Mouse (Mus musculus) urinary bladder, postnatal 10 days (tissue): Measurements from ENCODE around the gene Rbsn.

ENCODE experiments used
- DNase-seq: peaks from one replicate; pipeline ENCODE4 v3.0.0; 2022; ENCODE audit warnings: low spot score

Rbsn gene

DNA sequence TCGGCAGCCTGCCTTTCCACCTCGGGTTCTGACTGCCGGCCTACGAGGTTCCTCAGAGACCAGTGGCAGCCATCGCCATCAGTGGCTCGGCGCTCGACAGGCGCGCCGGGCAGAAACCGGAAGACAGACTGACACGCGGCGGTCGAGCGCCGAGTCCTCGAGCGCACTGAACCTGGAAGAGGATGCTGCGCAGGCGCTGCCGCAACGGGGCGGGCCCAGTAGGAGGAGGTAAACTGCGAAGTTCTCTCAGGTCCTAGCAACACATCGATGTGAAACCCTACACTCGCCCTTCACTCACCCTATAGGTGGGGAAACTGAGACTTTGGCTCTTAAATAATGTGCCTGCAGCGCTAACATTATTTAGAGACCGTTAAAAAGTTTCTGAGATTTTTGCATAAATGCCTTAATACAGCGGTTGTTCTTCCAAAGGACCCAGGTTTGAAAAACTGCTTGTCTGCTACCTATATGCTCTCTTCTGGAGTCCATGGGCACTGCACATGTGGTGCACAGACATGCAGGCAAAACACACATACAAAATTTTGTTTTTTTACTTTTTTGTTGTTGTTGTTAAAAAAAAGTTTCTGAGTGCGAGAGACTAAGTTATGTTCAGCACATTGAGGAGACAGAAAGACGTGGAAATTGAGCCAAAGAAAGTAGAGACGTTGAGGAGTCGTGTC lies at the start of gene Rbsn:
Gene Rbsn, minus strand, starts transcription at position 153 of the 677 bp plus-strand sequence.
- DNase-seq: peak; percentile 64

DNA sequence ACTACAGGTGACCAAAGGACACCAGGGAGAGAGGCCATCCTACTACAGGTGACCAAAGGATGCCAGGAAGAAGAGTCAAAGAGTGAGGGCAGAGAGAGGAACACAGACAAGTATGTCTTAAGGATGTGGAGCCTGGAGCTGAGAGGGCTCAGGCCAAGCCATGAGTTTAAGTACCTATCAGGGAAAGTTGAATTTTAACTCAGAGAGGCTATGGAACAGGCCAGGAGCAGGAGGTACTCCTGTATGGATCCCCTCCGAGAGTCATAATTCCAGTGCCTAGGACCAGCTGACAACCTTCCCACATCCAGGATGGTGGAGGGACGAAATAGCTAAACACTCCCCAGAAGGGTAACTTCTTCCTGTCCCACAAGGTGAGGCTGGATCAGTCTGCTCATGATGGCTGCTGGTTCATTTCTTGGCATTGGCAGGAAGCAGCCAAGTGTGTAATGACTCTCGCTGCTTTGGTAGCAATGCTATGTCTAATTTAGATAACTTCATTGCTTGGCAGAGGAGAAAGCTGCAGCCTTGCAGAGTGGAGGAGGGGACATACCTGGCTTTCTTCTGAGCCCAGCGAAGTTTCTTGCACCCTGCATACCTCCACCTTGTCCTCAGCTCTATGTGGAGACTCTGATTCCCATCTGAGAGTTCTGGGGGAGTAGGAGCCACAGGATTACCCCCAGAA lies 46.6 kb upstream of the Rbsn start:
- DNase-seq: no peak

DNA sequence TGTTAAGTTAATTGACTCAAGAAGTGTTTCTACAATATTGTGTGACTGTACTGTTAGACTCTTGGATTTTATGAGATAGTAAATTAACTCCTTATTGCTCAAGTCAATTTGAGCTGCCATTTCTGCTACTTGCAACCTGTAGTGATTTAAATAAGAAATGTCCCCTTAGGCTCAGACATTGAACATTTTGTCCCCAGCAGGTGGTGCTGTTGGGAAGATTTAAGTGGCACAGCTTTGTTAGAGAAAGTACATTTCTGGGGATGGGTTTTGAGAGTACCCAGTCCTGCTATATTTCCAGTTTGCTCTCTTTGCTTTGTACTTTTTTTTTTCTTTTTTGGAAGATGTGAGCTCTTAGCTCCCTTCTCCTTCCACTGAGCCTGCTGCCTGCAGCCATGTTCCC lies 40.6 kb upstream of the Rbsn start:
- no peak for DNase-seq

DNA sequence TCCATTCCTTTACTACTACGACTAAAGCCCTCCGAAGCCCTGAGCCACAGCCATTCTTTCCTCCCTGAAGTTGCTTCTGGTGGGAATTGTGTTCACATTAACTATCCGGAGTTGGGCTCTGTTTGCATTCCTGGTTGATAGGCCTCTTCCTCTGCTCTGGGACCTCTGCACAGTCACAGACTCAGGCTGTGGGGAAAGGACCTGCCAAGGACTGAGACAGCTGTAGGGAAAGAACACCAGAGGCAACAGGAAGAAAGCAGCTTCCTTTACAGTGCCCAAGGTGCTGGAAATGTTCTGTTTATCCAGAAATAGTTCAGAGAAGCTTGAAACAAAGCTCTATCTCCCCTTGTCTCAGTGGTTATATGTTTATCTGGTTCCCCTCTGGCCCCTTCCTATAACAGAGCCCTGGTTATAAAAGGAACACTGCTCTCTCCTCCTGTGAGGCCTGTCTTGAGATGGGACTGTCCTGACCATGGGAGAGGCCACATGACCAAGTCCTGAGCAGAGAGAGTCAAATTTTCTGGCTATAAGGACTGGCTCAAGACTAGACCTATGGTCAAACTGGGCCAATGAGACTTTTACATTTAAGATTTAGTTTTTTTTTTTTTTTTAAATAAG lies 38.6 kb upstream of the Rbsn start:
- no peak for DNase-seq

DNA sequence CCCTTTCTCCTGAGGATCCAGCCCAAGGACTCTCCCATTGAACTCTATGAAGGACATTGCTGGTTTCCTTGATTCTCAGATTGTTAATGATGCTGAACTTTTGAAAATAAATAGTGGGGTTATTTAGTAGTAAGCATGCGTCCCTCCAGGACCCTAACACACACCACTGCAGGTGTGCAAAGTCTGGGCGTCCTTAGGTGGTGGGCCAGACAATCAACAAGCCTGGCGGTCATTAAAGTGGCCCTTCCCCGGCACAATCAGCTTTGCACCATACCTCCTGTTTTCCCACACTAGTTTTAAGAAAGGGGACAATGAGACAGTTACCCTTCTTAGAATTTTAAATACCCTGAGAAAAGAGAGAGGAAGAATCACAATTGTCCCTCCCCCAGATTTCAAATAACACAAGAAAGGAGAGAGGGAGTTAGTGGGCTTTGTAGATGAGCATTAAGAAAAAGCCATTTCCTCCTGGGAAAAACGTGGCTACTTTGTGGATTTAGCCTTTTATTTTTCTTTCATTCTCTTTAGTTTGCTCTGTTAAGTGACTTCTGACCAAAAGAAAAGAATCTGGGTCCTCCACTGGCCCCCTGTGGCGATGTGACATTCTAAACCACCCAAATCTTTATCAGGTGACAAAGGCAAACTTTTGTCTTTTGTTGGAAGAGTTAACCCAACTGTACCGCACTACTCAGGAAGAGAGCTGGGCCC lies 32.6 kb upstream of the Rbsn start:
- no peak for DNase-seq

DNA sequence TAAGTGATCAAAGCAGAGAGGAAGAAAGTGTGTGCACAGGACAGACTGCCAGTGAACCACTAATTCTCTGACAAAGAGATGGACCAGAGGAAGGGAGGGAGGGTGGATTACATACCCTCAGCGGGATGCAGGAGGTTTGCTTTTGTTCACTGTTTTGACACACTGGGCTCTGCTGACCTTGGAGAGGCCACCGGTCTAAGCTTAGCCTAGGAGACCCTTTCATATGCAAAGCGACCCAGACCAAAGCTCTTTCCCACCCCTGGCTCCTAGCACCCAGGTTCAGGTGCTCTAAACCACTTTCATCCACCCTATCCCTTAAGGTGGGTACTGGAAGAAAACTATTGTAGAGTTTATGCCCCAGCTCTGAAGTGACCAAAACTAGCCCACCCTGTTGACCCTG lies 31.6 kb upstream of the Rbsn start:
- DNase-seq: no peak

DNA sequence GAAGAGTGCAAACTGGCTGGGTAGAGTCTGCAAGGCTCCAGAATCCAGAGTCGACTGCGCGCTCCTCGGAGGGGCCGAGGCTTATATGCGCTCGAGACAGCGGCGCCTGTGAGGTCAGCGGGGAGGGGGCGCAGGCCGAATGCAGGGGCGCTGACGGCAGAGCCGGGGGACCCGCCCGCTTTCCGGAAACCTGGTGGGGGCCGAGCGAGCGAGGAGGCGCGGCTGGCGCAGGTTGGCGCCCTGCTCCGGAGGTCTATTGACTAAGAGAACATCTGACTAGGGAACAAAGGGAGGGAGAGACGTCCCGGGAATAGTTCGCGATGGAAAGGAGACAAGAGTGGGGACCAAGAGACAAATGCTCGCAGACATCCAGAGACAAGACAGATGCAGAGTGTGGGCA lies 29.9 kb upstream of the Rbsn start, which contains the start of gene Trh:
Gene Trh, minus strand, starts transcription at position 60 of the 400 bp plus-strand sequence.
- DNase-seq: no peak

DNA sequence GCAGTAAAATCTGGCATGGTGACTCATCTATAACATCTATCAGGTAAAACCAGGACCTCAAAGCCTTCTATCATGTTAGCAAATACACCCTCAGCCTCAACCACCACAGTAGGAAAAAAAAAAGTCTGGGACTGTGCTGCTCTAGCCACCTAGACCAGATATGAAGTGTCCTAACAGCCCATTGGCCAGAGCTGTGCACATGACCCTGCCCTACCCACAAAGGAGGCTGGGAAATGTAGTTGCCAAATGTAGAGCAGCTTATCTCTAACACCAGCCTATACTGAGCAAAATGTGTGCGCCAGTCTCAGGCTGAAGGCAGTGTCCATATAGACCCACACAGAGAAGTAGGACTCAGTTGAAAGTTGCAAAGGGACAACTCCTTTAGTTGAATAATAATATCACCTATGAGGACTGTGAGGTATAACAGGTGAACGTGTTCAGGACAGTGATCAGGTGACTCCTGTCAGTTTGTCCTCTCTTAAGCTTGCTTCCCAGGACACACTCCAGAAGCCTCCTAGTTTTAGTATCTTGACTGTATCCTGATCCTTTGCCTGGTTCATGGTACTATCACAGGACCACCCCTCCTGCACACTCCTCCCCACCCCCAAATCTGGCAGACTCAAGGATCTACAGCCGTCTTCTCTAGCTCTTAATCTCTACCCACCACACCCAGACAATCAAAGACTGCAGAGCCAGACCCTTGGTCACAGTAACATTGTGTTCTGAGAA lies 26.6 kb upstream of the Rbsn start:
- no peak for DNase-seq

DNA sequence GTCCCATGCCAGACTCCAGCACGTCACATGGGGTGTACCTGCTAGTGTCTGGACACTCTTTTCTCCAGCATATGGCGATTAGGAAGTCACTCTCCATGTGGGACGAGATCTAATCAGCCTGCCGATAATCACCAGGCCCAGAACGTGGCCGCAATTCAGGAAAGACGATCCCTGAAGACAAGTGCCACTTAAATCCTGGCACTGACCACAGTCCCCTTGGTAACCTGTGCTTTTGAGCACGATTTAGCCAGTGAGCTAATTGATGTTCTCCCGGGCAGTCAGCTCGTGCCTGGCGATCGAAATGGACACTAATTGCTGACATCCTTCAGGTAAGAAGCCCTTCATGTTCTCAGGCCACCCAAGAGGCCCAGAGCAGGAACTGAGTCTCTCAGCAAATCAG lies 20.3 kb upstream of the Rbsn start:
- no peak for DNase-seq

DNA sequence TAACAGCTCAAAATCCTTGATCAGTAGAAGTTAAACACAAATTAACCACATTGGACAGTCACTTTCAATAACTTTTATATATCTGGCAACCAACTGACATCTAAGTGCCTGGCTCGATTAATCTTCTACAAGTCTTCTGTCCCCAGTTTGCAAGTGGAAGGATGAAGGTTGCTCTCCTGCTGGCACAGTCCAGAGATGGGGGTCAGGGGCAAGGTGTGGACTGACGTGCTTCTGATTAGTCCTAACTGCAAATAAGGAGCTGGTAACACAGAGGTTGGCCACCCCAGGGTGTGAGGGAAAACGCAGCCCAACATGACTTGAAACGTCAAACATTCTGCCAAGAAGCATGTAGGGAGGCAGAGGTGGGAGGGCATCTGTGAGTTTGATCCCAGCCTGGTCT lies 17.0 kb upstream of the Rbsn start:
- DNase-seq: no peak

DNA sequence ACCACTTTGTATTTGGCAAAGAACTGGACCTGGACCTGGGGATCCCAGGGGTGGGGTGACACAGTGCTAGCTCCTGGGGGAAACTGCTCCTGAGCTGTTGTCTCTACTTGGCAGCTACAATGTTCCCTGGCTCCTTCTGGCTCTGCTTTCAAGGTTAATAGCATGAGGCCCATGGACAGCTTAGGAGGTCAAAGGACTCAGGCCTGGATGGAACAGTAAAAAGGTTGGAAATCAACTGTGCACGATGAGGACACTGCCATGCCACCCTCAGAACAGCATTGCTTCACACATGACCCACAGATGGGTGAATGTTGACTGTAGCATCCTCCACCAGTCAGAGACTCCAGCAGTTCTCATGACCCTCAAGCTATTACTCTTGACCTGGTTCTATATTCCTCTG lies 16.6 kb upstream of the Rbsn start:
- no peak for DNase-seq

DNA sequence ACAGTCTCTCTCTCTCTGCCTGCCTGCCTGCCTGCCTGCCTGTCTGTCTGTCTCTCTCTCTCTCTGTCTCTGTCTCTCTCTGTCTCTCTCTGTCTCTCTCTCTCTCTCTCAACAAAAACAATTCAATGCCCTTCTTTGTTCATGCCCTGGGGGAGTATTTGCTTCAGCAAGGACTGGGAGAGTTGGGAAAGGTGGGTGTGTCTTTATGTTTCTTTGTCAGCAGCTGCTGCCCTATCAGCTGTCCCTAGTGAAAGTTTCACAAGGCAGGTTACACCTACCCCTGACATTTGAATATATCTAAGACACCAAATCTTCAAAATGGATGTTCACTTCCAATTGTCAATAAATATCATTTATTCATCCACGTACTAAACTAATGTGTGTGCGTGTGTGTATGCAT lies 14.9 kb upstream of the Rbsn start:
- DNase-seq: no peak

DNA sequence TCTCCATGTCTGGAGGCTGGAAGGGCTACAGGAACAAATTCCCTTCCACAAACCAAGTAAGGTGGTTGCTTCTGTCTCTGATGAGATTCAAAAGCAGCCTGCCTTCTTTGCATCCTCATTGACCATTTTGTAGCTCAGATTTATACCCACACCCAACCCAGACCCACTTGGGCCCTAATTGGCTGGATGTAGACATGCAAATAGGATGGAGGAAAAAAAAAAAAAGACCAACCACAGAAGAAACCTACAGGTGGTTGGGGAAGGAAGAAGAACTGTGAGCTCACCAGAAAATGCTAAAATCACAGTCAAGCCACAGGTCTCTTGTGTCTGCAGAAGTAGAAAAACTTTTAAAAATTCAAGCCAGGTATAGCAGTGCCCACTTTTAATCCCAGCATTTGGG lies 14.4 kb upstream of the Rbsn start:
- DNase-seq: no peak

DNA sequence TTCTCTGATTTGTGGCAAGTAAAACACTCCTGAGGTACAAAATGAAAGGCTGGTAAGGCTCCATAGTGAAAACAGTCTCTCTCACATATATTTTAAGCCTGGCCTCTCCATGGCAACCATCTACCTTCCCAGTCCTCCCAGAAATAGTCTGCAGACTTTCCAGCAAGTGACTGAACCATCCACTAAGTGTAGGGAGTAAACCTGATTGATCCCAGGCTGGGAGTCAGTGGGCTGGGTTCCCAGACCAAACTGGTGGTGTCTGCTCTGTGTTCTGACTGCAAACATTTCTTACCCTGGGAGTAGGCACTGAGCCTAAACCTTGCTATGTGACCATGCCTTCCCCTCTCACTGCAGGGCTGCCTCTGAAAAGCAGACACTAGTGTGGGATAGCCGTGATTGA lies 10.3 kb upstream of the Rbsn start:
- no peak for DNase-seq

DNA sequence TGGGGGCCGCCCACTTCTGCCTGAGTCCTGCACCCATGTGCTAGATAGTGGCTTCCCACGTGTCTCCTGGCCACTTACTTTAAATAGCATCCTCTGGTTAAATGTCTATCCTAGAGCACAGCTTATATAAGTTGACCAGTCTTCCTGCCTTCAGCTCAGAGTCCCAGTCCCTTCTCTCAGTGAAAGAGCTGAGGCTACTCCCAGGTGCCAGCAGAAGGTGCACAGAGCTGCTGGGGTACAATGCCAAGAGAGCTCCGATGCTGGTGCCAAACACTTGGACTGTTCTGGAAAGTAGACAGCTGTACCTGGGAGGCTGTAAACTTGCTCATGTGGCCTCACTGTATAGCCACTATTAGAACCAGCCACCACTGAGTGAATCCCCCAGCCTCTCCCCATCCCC lies 7.3 kb upstream of the Rbsn start:
- no peak for DNase-seq

DNA sequence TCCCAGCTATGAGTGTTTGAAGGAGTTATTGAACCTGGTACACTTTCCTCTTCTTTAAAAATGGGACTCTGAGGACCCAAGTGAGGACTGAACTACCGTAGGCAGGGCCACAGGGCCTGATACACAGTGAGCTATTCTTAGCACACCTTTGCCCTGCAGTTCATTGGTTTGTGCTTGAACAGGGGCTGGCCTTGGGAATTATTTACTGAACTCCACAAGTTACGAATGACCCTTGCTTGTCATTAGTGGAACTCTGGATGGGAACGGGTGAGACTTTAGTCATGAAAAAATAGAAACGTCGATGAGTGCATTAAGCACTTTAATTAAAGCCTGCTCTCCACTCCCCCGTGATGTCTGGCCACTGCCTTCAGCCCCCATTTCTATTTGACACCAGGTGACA lies 6.9 kb upstream of the Rbsn start:
- no peak for DNase-seq

DNA sequence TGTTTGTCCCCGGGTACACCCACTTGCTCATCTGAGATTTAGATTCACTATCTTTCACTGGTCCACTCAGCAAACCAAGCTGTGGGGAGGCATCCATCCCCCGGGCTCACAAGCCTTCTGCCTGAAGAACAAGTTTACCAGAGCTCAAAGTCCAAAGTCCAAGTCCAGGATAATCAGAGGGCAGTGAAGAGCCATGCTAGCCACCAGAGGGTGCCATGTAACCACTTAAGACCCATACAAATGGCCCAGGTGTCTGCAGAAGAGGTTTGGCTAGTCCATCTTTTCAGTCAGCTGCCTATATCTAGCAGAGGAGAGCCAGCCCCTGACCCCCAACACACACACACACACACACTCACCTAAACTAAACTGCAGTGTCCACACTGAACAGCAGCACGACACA lies 4.7 kb upstream of the Rbsn start:
- DNase-seq: no peak

DNA sequence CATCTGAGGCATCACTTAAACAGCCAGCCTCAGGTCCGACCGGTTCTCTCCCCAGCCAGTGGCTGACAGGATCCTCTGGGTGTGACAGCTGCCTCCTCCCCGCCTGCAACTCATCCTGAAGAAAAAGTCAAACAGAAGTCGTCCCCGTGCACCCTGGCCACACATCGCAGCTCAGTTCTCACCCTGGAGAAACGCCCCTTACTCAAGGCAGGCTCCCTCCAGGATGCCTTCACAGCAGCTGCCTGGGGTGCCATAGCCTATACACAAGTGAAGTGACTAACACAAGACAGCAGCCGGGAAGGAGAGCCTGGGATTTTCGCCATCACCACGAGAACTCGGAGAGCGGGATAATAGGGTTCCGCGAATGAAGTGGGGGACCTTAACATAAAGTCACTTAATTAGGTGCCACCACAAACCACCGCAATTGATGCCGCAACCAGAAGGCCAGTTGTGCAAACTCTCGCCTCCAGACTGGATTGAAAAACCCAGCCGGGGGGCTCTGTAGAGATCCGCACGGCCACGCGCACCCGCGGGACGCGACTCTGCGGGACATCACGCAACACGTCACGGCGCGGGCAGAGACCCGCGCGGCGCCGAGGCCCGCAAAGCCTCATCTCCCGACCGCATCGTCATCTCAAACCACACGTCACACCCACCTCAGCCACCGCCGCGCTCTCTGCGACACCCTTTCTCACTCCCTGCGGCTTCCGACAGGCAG lies 511 bp downstream of the Rbsn start:
- no peak for DNase-seq

DNA sequence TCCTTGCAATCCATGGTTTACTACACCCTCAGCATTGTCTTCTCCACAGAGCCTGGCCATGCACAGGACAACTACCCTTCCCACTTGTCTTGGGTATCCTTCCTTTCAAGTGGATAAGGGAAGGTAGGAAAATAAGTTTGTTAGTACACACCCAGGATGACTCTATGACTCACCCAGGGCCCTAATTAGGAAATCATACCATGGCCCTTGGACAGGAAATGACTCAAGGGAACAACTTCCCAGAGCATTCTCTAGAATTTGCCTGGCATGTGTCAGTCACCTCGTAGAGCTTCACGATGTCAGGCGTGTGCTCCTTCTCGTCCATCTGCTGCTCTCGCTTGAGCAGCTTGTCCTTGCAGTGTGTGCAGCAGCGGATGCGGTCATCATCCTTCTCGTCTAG lies 15.3 kb downstream of the Rbsn start:
- no peak for DNase-seq

DNA sequence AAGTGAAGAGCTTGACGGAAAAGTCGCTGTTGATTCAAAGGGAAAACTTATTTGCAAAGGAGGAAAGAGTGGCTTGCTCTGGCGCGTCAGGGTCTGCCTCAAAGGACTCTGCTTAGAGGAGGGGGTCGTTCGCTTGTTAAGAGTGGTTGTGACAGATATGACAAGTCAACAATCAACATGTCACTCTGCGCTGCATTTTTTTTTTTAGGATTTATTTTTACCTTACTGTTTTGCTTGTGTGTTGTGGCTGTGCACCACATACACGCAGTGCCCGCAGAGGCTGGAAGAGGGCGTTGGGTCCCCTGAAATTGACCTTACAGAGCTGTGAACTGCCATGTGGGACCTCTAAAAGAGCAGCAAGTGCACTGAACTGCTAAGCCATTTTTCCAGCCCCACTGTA lies 30.5 kb downstream of the Rbsn start:
- no peak for DNase-seq

DNA sequence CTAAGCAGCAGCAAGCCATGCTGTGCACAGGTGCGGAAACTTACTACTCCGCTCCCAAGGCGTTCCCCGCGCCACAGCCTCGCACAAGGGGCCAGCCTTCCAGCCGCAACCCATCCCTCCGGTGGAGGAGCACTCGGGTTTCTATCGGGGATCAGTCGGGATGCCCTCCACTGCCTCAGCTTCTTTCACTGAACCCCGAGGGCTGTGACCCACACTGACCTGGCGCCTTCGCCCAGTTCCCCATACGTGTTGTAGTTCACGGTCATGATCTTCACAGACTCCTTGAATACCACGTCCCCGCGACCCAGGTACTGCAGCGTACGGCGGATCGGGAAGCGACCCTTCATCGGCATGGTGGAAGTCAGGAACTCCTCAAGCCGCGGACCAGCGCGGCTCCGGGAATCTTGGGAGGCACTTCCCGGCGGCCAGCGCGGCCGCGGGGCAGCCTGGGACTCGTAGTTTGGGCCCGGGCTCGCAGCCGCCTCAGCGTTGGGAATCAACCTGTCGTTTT lies 31.0 kb downstream of the Rbsn start, which contains the start of gene Mrps25:
Gene Mrps25, minus strand, starts transcription at position 413 of the 511 bp plus-strand sequence.
- peak; percentile 24 for DNase-seq
